Mouse (Mus musculus) hindbrain, postnatal 0 days (tissue): ENCODE results near the gene Btbd17. TPM values are rescaled to one million over a fixed set of nuclear protein-coding genes. Genes with fewer than 3 reads are reported as not detected.
A peak's percentile ranks its signal among the peaks of the same experiment; 100 is the strongest.

Experiments used
- ATAC-seq: fragments of 200-750 bp; cut with Nextera tagmentation; 2 replicates; pipeline ENCODE4 v1.8.0; 2017; ENCODE audit warnings: mild to moderate bottlenecking, moderate TSS enrichment, moderate library complexity
- DNase-seq: peaks from one replicate; pipeline ENCODE4 v3.0.0-alpha.2; 2015; ENCODE audit warnings: low spot score
- H3K27ac ChIP-seq: fragments of 300-500 bp; sonication (generic); 2 replicates; pipeline ENCODE4 v1.5.1; 2014; ENCODE audit warnings: mild to moderate bottlenecking
- H3K27me3 ChIP-seq: fragments of 300-500 bp; sonication (generic); 2 replicates; pipeline ENCODE4 v1.6.1; 2014; ENCODE audit warnings: low read length, mixed read lengths; ENCODE audit not compliant: insufficient read depth
- H3K36me3 ChIP-seq: fragments of 300-500 bp; sonication (generic); 2 replicates; pipeline ENCODE4 v1.6.1; 2014; ENCODE audit warnings: low read length, mixed read lengths; ENCODE audit not compliant: insufficient read depth
- H3K4me1 ChIP-seq: fragments of 300-500 bp; sonication (generic); 2 replicates; pipeline ENCODE4 v1.6.1; 2014; ENCODE audit warnings: antibody characterized with exemption, low read length, mixed read lengths; ENCODE audit not compliant: insufficient read depth
- H3K4me2 ChIP-seq: fragments of 300-500 bp; sonication (generic); 2 replicates; pipeline ENCODE4 v1.6.1; 2014; ENCODE audit warnings: low read depth, mild to moderate bottlenecking, low read length, moderate library complexity, mixed read lengths
- H3K4me3 ChIP-seq: fragments of 300-500 bp; sonication (generic); 2 replicates; pipeline ENCODE4 v1.5.1; 2014; ENCODE audit warnings: low read length
- H3K9ac ChIP-seq: fragments of 300-500 bp; sonication (generic); replicated peaks from 2 replicates; pipeline ENCODE4 v1.6.1; 2014; ENCODE audit warnings: mild to moderate bottlenecking, low read length, moderate library complexity, mixed read lengths
- H3K9me3 ChIP-seq: fragments of 300-500 bp; sonication (generic); 2 replicates; pipeline ENCODE4 v1.6.1; 2016; ENCODE audit warnings: low read length, mixed read lengths
- CTCF ChIP-seq: IDR thresholded peaks from 2 replicates; pipeline ENCODE4 v1.5.1; 2016; ENCODE audit warnings: antibody characterized with exemption, control low read depth, low read depth
- WGBS: fragments of 180-500 bp; shearing (Covaris S2); extraction: QIAGEN DNeasy Blood & Tissue Kit; methylation state at CpG from one replicate; pipeline ENCODE4 v1.1.7; 2014; 5-methylcytosine and 5-hydroxymethylcytosine counted together
- polyA plus RNA-seq: library from polyadenylated mRNA; unstranded; fragments of >200 nt; fragmentation: Nextera tagmentation; extraction: Ambion mirVana; gene quantifications from 2 replicates; pipeline ENCODE4 v1.2.1, GENCODE M21; 2015
- total RNA-seq: library from RNA; depleted of rRNA; stranded (reverse); fragments of >200 nt; gene quantifications from 2 replicates; pipeline ENCODE4 v1.2.3, GENCODE M21; 2014

Gene Btbd17
- total and polyA plus RNA-seq, 2 experiments from 2014 or later = 30.4 to 94.0 TPM

- 40% methylated on average over 2 of the region's 2 CpGs for WGBS
- ATAC-seq = no peak; the same call in 1 of the 2 replicates
Observed at GRCm38 (mm10) chr11:114807025-114807424, 11.3 kb upstream of the Btbd17 start.

GRCm38 (mm10) chr11:114803990-114804389, 8.2 kb upstream of the Btbd17 start:
- no peak for ATAC-seq
- 23% methylated on average over 8 of the region's 8 CpGs for WGBS

More at GRCm38 (mm10) chr11:114807025-114807424, 11.3 kb upstream of the Btbd17 start:
- no peaks in the 10 kb centered on the region for H3K36me3 ChIP-seq
- H3K9ac ChIP-seq = no peak overlapping the region
- no peak overlapping the region for H3K4me2 ChIP-seq
- no peak overlapping the region for H3K4me3 ChIP-seq
- TF ChIP-seq CTCF = no peak
- no peak overlapping the region for H3K27ac ChIP-seq
- no peak for DNase-seq
- H3K27me3 ChIP-seq = no peaks in the 10 kb centered on the region
- H3K4me1 ChIP-seq = 0 out of 2 replicates have a peak, but pooled peaks cover 2% of the 10 kb centered on the region
- no peaks in the 10 kb centered on the region for H3K9me3 ChIP-seq

GRCm38 (mm10) chr11:114802540-114803267, 7.0 kb upstream of the Btbd17 start:
- H3K4me2 ChIP-seq = no peak overlapping the region
- DNase-seq (no peak), ATAC-seq (no peak)
- no peak overlapping the region for H3K27ac ChIP-seq
- no peaks in the 10 kb centered on the region for H3K27me3 ChIP-seq
- no peaks in the 10 kb centered on the region for H3K9me3 ChIP-seq
- 0 out of 2 replicates have a peak, but pooled peaks cover 2% of the 10 kb centered on the region for H3K4me1 ChIP-seq
- H3K36me3 ChIP-seq = no peaks in the 10 kb centered on the region
- TF ChIP-seq CTCF = no peak
- WGBS = 62% methylated on average over 15 of the region's 15 CpGs
- 0 out of 2 replicates have a peak overlapping the region, but pooled peaks have one; percentile 13 for H3K9ac ChIP-seq
- no peak overlapping the region for H3K4me3 ChIP-seq

More at GRCm38 (mm10) chr11:114803990-114804389, 8.2 kb upstream of the Btbd17 start:
- Histone ChIP-seq H3K4me2 (no peak overlapping the region), H3K9ac (no peak overlapping the region), H3K27me3 (no peaks in the 10 kb centered on the region), H3K27ac (no peak overlapping the region), H3K4me3 (no peak overlapping the region), H3K36me3 (no peaks in the 10 kb centered on the region), H3K4me1 (0 out of 2 replicates have a peak, but pooled peaks cover 2% of the 10 kb centered on the region), H3K9me3 (no peaks in the 10 kb centered on the region)
- DNase-seq = no peak
- no peak for TF ChIP-seq CTCF

- no peak for TF ChIP-seq CTCF
- Histone ChIP-seq H3K4me3 (no peak overlapping the region), H3K4me2 (no peak overlapping the region), H3K4me1 (0 out of 2 replicates have a peak, but pooled peaks cover 2% of the 10 kb centered on the region), H3K9ac (no peak overlapping the region), H3K27me3 (no peaks in the 10 kb centered on the region), H3K9me3 (no peaks in the 10 kb centered on the region), H3K27ac (no peak overlapping the region), H3K36me3 (no peaks in the 10 kb centered on the region)
- WGBS = 88% methylated on average over 1 of the region's 1 CpGs
- DNase-seq (no peak), ATAC-seq (no peak)
Observed at GRCm38 (mm10) chr11:114801906-114802305, 6.2 kb upstream of the Btbd17 start.

GRCm38 (mm10) chr11:114798624-114799023, 2.9 kb upstream of the Btbd17 start, which contains the start of gene Gpr142:
Gpr142 (plus strand) TSS chr11:114798924.
- ATAC-seq (no peak), DNase-seq (no peak)
- H3K9me3 ChIP-seq = no peaks in the 10 kb centered on the region
- H3K4me3 ChIP-seq = no peak within 1 kb of the TSS
- H3K4me1 ChIP-seq = peaks cover 28% of the 10 kb centered on the region
- no peaks in the 10 kb centered on the region for H3K27me3 ChIP-seq
- 98% methylated on average over 3 of the region's 3 CpGs for WGBS
- no peak within 1 kb of the TSS for H3K9ac ChIP-seq
- H3K27ac ChIP-seq = no peak within 1 kb of the TSS
- TF ChIP-seq CTCF = no peak
- H3K4me2 ChIP-seq = no peak within 1 kb of the TSS
- no peaks in the 10 kb centered on the region for H3K36me3 ChIP-seq

- Histone ChIP-seq H3K27me3 (no peaks in the 10 kb centered on the region), H3K4me1 (peaks cover 32% of the 10 kb centered on the region), H3K9ac (no peak overlapping the region), H3K27ac (no peak overlapping the region), H3K4me2 (no peak overlapping the region), H3K4me3 (no peak overlapping the region), H3K36me3 (no peaks in the 10 kb centered on the region), H3K9me3 (no peaks in the 10 kb centered on the region)
- no peak for TF ChIP-seq CTCF
- ATAC-seq (no peak), DNase-seq (no peak)
- 94% methylated on average over 3 of the region's 3 CpGs for WGBS
Observed at GRCm38 (mm10) chr11:114797981-114798380, 2.2 kb upstream of the Btbd17 start.

GRCm38 (mm10) chr11:114797176-114797575, 1.4 kb upstream of the Btbd17 start:
- no peaks in the 10 kb centered on the region for H3K36me3 ChIP-seq
- ATAC-seq = no peak
- 81% methylated on average over 7 of the region's 7 CpGs for WGBS
- H3K9me3 ChIP-seq = no peaks in the 10 kb centered on the region
- H3K4me3 ChIP-seq = no peak overlapping the region
- no peak for TF ChIP-seq CTCF
- DNase-seq = no peak
- H3K27me3 ChIP-seq = no peaks in the 10 kb centered on the region
- H3K27ac ChIP-seq = peak overlapping the region; percentile 95; the same call in 1 of the 2 replicates
- H3K9ac ChIP-seq = no peak overlapping the region
- peaks cover 34% of the 10 kb centered on the region for H3K4me1 ChIP-seq
- H3K4me2 ChIP-seq = no peak overlapping the region
